ENCODE assay signal across 8 mouse cellular contexts in the genomic region with DNA sequence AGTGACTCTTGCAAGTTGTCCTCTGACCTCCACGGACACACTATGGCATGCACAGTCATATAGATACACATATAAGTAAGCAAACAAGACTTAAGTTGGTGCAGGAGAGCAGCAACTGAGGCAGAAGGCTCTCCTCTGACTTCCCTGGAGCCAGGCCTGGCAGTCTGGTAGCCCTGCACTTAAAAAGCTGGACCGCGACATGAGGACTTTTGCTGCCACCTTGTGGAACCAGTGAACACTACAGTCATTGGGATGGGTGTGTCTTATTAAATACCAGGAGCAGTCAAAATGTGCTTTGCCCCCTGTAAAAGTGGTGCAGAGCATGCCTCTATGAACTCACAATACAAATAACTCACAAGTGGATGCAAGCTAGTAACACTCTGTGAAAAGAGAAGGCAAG. TPM values are rescaled to one million over a fixed set of nuclear protein-coding genes. Genes with fewer than 3 reads are reported as not detected.
DNase-seq lines count a peak whose midpoint lies in the region; ATAC-seq and TF ChIP-seq lines count a peak whose summit lies in the region.

No protein-coding gene starts in this region.

- no peak overlapping the region for H3K4me2 ChIP-seq in heart, embryonic 11.5 days
- no peak overlapping the region for H3K4me2 ChIP-seq in intestine, embryonic 16.5 days (ENCODE audit: low read depth, low read length)
- H3K4me2 ChIP-seq in midbrain, embryonic 14.5 days (ENCODE audit: low read length), result no peak overlapping the region

- TF ChIP-seq POLR2A in small intestine, adult 2 months (IDR thresholded peaks at IDR 0.05; ENCODE audit: low read depth, low read length), result no peak

- DNase-seq in heart, adult 18-20 months, result peak; percentile 83 to 92
- DNase-seq in cerebellum, postnatal 36 days, result peak; percentile 83 to 90
- peak; percentile 86 for DNase-seq in gastrocnemius, adult 2 months
- DNase-seq in left cerebral cortex, postnatal 4 days, result peak; percentile 86
- DNase-seq in midbrain, embryonic 14.5 days, result peak; percentile 96

- H3K4me1 ChIP-seq in heart, embryonic 11.5 days (ENCODE audit: control insufficient read depth, insufficient read depth, low read length), result peaks cover 9% of the 10 kb centered on the region; the same call in 1 of the 2 replicates
- peaks cover 12% of the 10 kb centered on the region for H3K4me1 ChIP-seq in intestine, embryonic 16.5 days (ENCODE audit: control insufficient read depth, insufficient read depth, low read length)
- peaks cover 12% of the 10 kb centered on the region for H3K4me1 ChIP-seq in midbrain, embryonic 14.5 days (ENCODE audit: control insufficient read depth, insufficient read depth, low read length)
- peaks cover 15% of the 10 kb centered on the region for H3K4me1 ChIP-seq in small intestine, adult 2 months (ENCODE audit: control insufficient read depth, insufficient read depth, insufficient read length, low read length)

- intact Hi-C loops in gastrocnemius, adult 2 months (cut with DNase I), result loop anchor here (1.0 kb wide), 1 partner anchor 54 kb away; no protein-coding TSS in a partner anchor
- intact Hi-C loops in left cerebral cortex, postnatal 4 days (cut with DNase I), result loop anchor here (5.0 kb wide), 1 partner anchor 51 kb away; no protein-coding TSS in a partner anchor

- peak; percentile 95 for TF ChIP-seq CTCF in gastrocnemius, adult 2 months (IDR thresholded peaks at IDR 0.05)
- TF ChIP-seq CTCF in small intestine, adult 2 months (IDR thresholded peaks at IDR 0.05; ENCODE audit: extremely low read depth, insufficient read length, insufficient replicate concordance, low read depth, low read length), result peak; percentile 78; the same call in 1 of the 2 replicates

- no peak overlapping the region for H3K27ac ChIP-seq in heart, embryonic 11.5 days (ENCODE audit: low read depth, low read length)
- H3K27ac ChIP-seq in gastrocnemius, adult 2 months, result no peak overlapping the region
- H3K27ac ChIP-seq in intestine, embryonic 16.5 days (ENCODE audit: low read length), result no peak overlapping the region
- H3K27ac ChIP-seq in midbrain, embryonic 14.5 days (replicated peaks; ENCODE audit: low read depth, low read length), result no peak overlapping the region
- H3K27ac ChIP-seq in small intestine, adult 2 months (ENCODE audit: insufficient read depth, low read depth, low read length), result no peak overlapping the region

- H3K4me3 ChIP-seq in heart, embryonic 11.5 days (ENCODE audit: low read depth, low read length), result no peak overlapping the region
- H3K4me3 ChIP-seq in gastrocnemius, adult 2 months, result no peak overlapping the region
- H3K4me3 ChIP-seq in intestine, embryonic 16.5 days (ENCODE audit: low read length), result no peak overlapping the region
- no peak overlapping the region for H3K4me3 ChIP-seq in midbrain, embryonic 14.5 days (replicated peaks; ENCODE audit: low read depth, low read length)
- H3K4me3 ChIP-seq in small intestine, adult 2 months (ENCODE audit: low read depth, low read length), result no peak overlapping the region

- 0% methylated on average over 3 of the region's 3 CpGs for WGBS in heart, embryonic 11.5 days (ENCODE audit: insufficient replicate concordance)
- WGBS in intestine, embryonic 16.5 days, result 6% methylated on average over 3 of the region's 3 CpGs
- whole genome bisulfite sequencing in midbrain, embryonic 14.5 days, result 1% methylated on average over 3 of the region's 3 CpGs
- 4% methylated on average over 3 of the region's 3 CpGs for WGBS in small intestine, adult 2 months

- H3K9me3 ChIP-seq in heart, embryonic 11.5 days (replicated peaks; ENCODE audit: control insufficient read depth, low read length), result no peaks in the 10 kb centered on the region
- H3K9me3 ChIP-seq in intestine, embryonic 16.5 days (ENCODE audit: control insufficient read depth, low read length), result no peaks in the 10 kb centered on the region
- H3K9me3 ChIP-seq in midbrain, embryonic 14.5 days (ENCODE audit: control insufficient read depth, low read length), result no peaks in the 10 kb centered on the region

- no peak for ATAC-seq in heart, embryonic 11.5 days (replicated peaks; ENCODE audit: insufficient number of reproducible peaks, low FRiP score, low TSS enrichment)
- peak; percentile 26; the same call in 1 of the 2 replicates for ATAC-seq in intestine, embryonic 16.5 days
- ATAC-seq in midbrain, embryonic 14.5 days (ENCODE audit: low FRiP score, low TSS enrichment), result peak; percentile 71; the same call in 1 of the 2 replicates

- H3K9ac ChIP-seq in heart, embryonic 11.5 days (ENCODE audit: low read depth, low read length), result no peak overlapping the region
- H3K9ac ChIP-seq in intestine, embryonic 16.5 days (ENCODE audit: low read depth, low read length), result no peak overlapping the region
- H3K9ac ChIP-seq in midbrain, embryonic 14.5 days (replicated peaks; ENCODE audit: low read length), result no peak overlapping the region

- H3K27me3 ChIP-seq in heart, embryonic 11.5 days (ENCODE audit: control insufficient read depth, insufficient read depth, low read length), result no peaks in the 10 kb centered on the region
- H3K27me3 ChIP-seq in intestine, embryonic 16.5 days (replicated peaks; ENCODE audit: control insufficient read depth, insufficient read depth, low read length), result no peaks in the 10 kb centered on the region
- H3K27me3 ChIP-seq in midbrain, embryonic 14.5 days (ENCODE audit: control insufficient read depth, insufficient read depth, low read length), result no peaks in the 10 kb centered on the region
- H3K27me3 ChIP-seq in small intestine, adult 2 months (ENCODE audit: control insufficient read depth, insufficient read depth, low read length), result no peaks in the 10 kb centered on the region

- H3K36me3 ChIP-seq in heart, embryonic 11.5 days (ENCODE audit: control insufficient read depth, insufficient read depth, low read length), result no peaks in the 10 kb centered on the region
- H3K36me3 ChIP-seq in intestine, embryonic 16.5 days (ENCODE audit: control insufficient read depth, insufficient read depth, low read length), result no peaks in the 10 kb centered on the region
- peaks cover 25% of the 10 kb centered on the region for H3K36me3 ChIP-seq in midbrain, embryonic 14.5 days (ENCODE audit: control insufficient read depth, insufficient read depth, low read length)
- H3K36me3 ChIP-seq in small intestine, adult 2 months (ENCODE audit: control insufficient read depth, insufficient read depth, low read length), result no peaks in the 10 kb centered on the region

RNA-seq across cellular contexts. Expression of a gene that starts 6.6 kb away (rescaled TPM):
- total RNA-seq in heart, adult 18-20 months (2021), result 1 to 10 TPM; 2.3 to 2.9 TPM
- 4.6 and 5.0 TPM in 2 replicates for polyA plus RNA-seq in heart, embryonic 11.5 days (2014; fragmentation: Nextera tagmentation; extraction: Ambion mirVana)
- 1 to 10 TPM; 3.6 to 3.9 TPM for total RNA-seq in gastrocnemius, adult 2 months (2021)
- polyA plus RNA-seq in intestine, embryonic 16.5 days (2015; fragmentation: Nextera tagmentation; extraction: Ambion mirVana), result 10.8 and 11.0 TPM in 2 replicates
- total RNA-seq in left cerebral cortex, postnatal 4 days (2021), result 1 to 10 TPM; 5.8 to 6.9 TPM
- 5.2 and 6.5 TPM in 2 replicates for polyA plus RNA-seq in midbrain, embryonic 14.5 days (2014; fragmentation: Nextera tagmentation; extraction: Ambion mirVana)
- polyA plus RNA-seq in small intestine, adult 2 months (2012; rRNA removed), result 10.0 and 16.3 TPM in 2 replicates

RNA-seq across cellular contexts. Expression of a gene that starts 47.6 kb away (rescaled TPM):
- total RNA-seq in heart, adult 18-20 months (2021), result under 1 TPM; 0.15 to 0.18 TPM
- 6.3 and 6.8 TPM in 2 replicates for polyA plus RNA-seq in heart, embryonic 11.5 days (2014; fragmentation: Nextera tagmentation; extraction: Ambion mirVana)
- total RNA-seq in gastrocnemius, adult 2 months (2021), result under 1 TPM; 0.17 to 0.18 TPM
- 0.12 and 0.60 TPM in 2 replicates for polyA plus RNA-seq in intestine, embryonic 16.5 days (2015; fragmentation: Nextera tagmentation; extraction: Ambion mirVana)
- total RNA-seq in left cerebral cortex, postnatal 4 days (2021), result 1 to 10 TPM; 5.1 to 6.0 TPM
- 10.7 and 14.1 TPM in 2 replicates for polyA plus RNA-seq in midbrain, embryonic 14.5 days (2014; fragmentation: Nextera tagmentation; extraction: Ambion mirVana)
- polyA plus RNA-seq in small intestine, adult 2 months (2012; rRNA removed), result 0.06 TPM in 1 of 2 replicates, not detected in the other
